Mouse (Mus musculus): ENCODE measurements around the gene Asz1. TPM values are rescaled to one million over a fixed set of nuclear protein-coding genes. Genes with fewer than 3 reads are reported as not detected.

Asz1 gene
- polyA plus RNA-seq (2012; rRNA removed), result 0.02 and 0.03 TPM in 2 replicates

GRCm38 (mm10) chr6:18108934-18109333, at the start of gene Asz1:
Asz1 (minus strand) TSS chr6:18109061.

GRCm38 (mm10) chr6:18029746-18030656, 78.9 kb downstream of the Asz1 start, which contains the start of gene Wnt2:
Wnt2 (minus strand) TSS chr6:18030585.

Other genes with a start within 250 kb of the Asz1 start
- gene Wnt2, start 78.5 kb downstream of the Asz1 start, polyA plus RNA-seq (2012; rRNA removed), result 0.67 and 0.68 TPM in 2 replicates
- 0.01 and 0.02 TPM in 2 replicates for gene Cftr, start 61.6 kb upstream of the Asz1 start, polyA plus RNA-seq (2012; rRNA removed)